Mouse (Mus musculus) lung, postnatal 0 days (tissue): Measurements from ENCODE around the gene Muc13.

Experiments used
- CTCF ChIP-seq: IDR thresholded peaks from 2 replicates; pipeline ENCODE4 v1.5.1; 2016; ENCODE audit warnings: antibody characterized with exemption, mild to moderate bottlenecking
- EP300 ChIP-seq: IDR thresholded peaks from 2 replicates; pipeline ENCODE4 v1.6.1; 2016; ENCODE audit warnings: antibody characterized with exemption, mild to moderate bottlenecking, control low read depth

GRCm38 (mm10) chr16:33756396-33756795 is 37.4 kb upstream of the Muc13 start:
- no peak for TF ChIP-seq CTCF
- TF ChIP-seq EP300, result no peak
